Mouse (Mus musculus) c-Kit-negative CD71-positive TER-119-positive erythroid progenitor cells, embryonic 14.5 days (primary cell): ENCODE data around the gene Cacna2d4.
"Not testable (repeated sequence)": the region's sequence is repeated elsewhere in the genome, so short reads cannot be mapped to it uniquely, and the experiment has no call there.

ENCODE experiments used
- DNase-seq: peaks from one replicate; pipeline ENCODE4 v3.0.0-alpha.2; 2013; ENCODE audit warnings: low read depth, low spot score

Gene Cacna2d4

DNA sequence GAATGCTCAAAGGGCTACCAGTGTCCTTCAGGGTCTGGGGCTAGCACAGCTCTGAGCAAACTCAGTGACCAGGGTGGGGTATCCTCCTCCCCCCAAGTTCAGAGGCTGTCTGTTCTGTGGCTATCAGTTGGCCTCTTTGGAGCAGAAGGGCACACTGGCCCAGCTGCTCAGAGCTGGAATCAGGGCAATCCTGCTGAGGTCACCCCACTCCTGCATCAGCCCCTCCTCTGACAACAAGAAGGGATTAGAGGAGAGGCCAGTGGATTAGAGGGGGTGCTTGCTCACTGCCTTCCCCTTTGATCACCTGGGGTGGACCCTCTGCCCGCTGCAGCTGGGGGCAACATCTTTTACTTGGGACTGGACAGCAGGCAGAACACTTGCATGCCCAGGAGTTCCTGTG is at the start of gene Cacna2d4:
TSS of gene Cacna2d4 (plus strand) at position 286 of the 400 bp plus-strand sequence.
- DNase-seq, result no peak

DNA sequence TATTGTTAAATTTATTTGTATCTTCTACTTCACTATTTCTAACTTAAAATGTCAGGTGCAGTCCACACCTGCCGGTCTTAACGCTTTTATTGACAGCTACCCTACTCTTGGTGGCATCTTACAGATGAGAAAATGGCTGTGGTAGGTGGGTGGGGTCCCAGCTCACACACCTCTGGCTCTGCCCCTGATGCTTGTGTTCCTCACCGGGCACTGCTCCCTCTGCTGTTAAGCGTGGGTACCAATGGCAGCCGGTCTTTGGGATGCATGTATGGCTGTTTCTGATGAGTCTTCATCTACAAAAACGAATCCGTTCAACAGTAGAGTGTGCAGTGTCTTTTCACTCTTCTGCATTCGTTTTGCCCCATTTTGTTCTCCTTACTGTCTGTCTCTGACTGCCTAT is 49.7 kb upstream of the Cacna2d4 start:
- DNase-seq, result no peak

DNA sequence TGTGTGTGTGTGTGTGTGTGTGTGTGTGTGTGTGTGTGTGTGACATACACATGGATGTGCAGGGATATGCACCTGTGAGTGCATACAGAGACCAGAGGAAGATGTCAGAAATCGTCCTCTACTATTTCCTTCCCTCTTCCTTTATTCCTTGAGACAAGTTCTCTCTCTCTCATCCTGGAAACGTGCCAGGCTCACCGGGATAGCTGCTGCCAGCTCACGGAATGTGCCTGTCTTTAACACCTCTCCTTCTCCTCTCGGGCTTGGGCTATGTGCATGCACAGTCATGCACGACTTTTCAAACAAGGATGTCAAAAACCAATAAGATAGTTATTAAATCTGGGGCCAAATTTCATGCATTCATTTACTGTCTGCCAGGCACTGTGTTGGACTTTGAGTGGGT is 48.7 kb upstream of the Cacna2d4 start:
- no peak for DNase-seq

DNA sequence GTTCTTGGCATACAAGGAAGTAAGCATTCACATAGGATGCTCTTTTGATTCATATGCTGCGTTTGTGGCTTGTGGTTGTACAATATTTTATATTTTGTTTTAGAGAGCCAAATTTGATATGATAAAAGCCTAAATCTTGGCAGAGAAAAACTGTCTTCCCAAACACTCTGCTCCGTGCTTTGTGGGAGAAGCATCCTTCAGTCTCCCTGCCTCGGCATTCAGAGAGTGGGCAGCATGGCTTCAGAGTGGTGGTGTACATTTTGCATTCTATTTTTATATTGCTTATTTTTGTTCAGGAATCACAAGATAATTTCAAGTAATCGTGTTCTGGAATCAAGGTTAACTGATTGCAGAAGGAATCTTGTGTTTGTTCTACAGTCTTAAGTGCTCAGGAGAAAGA is 44.8 kb upstream of the Cacna2d4 start:
- DNase-seq, result no peak

DNA sequence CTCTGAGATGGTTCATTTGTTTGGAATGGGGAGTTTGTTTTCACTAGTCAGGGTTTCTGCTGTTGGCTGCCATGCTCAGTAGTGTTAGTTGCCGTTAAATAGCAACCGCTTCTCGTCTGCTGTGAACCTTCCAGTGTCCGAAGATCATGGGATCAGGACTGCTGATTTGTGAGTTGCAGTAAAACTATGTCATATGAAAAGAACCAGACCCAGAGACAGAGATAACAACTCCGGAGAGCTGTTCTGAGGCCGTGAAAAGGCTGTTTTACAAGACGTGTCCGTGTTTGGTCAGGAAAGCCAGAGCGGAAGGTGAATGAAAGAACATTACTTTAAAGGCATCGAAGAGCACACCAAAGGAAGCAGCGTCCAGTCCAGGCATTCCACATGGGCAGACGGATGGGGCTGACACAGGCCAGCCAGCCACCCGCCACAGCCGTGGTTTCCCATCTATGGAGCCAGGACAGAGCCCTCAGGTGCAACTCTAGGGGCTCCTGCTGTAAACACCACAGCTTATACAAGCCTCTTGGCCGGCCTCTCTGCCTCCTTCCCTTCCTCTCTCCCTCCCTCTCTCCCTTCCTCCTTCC is 42.7 kb upstream of the Cacna2d4 start:
- DNase-seq, result no peak

DNA sequence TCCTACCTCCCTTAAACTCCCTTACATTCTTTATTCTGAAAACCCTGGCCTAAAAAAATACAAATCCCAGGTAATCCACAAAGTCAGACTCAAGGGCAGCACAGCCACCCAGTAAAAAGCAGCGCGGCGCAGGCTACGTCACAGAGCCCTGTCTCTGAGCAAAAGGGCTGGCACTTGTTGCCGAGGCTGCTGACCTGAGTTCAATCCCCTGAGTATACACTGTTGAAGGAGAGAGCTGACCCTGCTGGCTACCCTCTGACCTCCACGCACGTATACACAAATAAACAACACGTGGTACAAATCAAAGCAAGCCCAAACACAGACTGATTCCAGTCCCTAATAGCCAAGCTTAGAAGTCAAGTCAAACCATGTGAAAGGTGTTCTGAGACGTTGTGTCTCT is 42.2 kb upstream of the Cacna2d4 start:
- DNase-seq, result no peak

DNA sequence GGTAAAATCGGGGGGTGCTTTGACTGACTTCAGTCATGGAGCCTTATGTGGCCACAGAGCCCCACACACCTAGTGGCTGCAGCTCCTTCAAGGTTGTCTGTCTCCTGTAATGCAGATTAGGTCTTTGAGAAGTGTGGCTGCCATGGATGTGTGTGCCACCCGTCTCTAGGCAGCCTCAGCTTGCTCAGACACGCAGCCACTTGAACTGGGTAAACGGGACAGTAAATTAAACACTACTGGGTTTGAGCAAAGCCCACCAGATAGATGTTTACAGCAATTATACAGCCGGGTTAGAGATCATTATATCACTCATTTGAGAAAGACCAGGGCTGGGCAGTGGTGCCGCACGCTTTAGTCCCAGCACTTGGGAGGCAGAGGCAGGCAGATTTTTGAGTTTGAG is 41.7 kb upstream of the Cacna2d4 start:
- DNase-seq, result no peak

DNA sequence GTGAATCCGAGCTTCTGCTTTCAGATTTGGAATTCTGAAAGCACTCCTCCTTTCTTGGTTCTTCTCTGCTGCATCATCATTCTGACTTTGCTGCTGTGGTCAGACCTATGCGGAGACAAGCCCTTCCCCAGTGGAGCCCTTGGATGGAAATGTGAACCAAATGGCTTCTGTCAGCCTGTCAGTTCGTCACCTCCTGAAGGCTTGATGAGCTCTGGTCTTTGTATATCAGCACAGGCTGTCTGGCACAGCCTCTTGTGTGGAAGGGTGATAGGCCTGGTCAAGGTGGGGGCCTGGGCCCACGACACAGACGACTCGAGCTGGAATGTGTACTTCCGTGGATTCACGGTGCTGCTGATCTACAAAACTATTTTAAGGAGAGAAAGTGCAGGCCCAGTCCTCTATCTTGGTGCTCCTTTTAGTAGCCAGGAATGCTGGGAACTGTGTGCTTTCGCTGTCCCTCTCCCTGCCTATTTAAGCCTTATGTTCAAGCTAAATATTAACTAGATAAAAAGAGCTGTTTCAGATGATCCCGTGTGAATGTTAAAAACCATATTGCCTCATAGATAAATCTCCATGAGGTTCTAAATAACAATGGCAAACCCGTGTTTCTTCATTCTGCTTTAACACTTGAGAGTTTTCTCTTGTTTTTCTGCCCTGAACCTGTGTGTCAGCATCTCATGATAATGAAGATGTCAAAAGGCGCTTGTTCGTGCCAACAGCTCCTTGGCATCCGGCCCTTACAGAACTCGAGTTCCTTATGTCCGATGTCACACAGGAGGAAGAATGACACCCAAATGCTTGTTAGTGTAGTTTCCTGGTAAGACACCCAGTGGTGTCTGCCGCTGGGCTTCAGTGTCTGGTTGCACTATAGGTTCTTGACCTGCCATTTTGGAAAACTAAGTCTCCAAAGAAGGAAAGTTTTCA is 39.7 kb upstream of the Cacna2d4 start, which contains the start of gene Cacna1c:
TSS of gene Cacna1c (minus strand) at position 37 of the 924 bp plus-strand sequence.
- DNase-seq, result no peak

DNA sequence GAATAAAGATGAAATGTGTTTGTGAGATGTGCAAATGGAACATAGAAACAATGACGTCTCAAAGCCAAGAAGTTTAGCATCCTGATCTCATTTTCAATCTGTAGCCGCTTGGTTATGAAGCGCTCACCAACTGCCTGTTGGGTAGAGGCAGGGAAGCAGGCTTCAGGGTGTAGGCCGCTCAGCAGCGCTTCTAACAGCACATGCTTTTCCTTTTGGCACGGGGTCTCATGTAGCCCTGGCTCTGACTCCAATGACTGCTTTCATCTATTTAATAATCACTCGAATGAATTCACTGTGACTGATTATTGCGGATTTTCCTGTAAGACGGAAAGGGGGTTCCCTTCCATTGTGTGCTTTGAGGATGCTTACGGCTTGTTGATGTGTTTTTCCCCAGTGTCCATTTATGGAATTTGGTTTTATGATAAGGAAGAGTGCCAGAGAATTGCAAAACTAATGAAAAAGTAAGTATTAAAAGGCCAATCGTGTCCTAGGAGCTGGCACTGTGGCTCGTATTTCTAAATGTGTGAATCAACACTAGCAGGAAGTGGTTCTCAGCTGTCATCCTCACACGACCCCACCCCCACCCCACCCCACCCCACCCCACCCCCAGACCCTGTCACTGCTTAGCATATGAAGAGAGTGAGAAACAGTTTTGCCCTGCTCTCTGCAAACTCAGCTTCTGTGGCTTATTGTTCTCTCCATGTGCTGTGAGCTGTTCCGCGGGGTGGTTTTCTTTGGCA is 37.6 kb upstream of the Cacna2d4 start:
- no peak for DNase-seq

DNA sequence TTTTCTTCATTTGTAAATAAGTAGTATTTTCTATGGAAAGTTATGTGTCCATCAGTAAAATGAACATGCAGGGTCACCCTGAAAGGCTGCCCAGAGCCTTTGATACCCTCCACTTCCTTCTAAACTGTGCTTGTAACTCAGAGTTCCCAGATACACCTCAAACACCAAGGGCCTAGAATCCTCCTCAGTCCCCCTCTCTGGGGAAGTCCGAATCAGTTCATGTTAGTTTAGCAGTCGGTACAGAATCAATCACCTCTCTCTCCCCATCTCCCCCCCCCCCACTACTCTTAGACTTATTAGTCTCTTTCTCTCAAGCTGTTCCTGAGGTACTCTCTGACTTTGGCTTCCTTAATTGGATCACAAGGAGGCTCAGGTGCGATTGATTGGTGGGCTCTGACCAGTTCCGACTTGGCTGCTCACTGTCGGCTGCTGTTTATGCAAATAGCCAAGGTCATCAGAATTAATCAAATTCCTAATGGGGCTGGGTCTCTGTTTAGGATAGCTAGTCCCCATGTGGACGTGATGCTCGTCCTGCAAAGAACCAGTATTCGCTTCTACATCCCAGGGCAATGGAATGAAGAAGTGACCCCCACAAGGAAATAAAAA is 36.9 kb upstream of the Cacna2d4 start:
- no peak for DNase-seq

DNA sequence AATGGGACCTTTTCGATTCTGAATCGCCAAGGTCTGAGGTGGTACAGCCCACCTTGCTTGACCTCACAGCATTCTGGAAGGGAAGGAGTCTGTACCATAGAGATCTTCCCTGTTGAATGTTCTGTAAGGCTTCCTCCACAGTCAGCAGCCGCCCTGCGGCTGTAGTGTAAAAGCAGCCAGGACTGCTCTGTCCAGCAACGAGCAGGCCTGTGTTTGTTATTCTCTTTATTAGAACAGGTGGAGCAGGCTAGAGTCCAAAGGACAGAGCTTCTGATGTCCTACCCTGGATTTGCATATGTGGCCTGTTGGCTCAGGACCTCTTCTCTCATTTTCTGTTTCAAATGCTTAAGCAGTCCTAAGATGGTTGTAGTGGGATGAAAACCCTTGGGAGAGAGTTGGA is 36.0 kb upstream of the Cacna2d4 start:
- DNase-seq, result no peak

DNA sequence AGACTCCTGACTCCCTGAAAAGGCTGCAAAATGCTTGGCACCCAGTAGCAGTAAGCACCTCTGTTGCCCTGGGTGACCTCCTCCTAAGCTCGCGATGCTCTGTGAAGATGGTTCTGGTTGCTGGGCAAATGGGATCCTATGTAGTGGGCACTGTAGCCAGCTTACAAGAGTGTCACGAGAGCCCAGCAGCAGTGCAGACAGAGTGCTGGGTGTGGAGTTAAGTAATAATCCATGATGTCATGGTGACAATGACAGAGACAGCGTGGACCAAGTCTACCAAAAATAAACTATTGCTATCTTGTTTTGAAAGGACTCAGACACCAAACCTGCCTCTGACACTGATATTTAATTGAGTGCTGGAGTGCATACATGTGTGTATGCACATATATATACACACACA is 34.8 kb upstream of the Cacna2d4 start:
- DNase-seq, result no peak

DNA sequence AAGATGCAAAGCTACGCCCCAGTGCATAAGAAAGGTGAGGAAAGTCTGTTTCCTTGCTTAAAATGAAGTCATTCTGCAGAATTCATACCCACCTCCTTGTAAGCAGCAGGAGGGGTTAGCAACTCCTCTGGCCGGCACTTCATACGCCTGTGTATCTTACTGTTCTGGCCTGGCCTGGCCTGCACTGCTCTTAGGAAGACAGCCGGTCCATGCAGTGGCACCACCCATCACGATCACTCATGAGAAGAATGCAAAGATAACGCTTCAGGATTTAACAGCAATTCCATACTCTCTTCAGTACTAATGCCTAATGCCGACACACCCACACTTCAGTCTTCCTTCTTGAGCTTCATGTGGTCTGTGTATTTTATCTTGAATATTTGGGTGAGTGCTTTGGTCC is 32.0 kb upstream of the Cacna2d4 start:
- no peak for DNase-seq

DNA sequence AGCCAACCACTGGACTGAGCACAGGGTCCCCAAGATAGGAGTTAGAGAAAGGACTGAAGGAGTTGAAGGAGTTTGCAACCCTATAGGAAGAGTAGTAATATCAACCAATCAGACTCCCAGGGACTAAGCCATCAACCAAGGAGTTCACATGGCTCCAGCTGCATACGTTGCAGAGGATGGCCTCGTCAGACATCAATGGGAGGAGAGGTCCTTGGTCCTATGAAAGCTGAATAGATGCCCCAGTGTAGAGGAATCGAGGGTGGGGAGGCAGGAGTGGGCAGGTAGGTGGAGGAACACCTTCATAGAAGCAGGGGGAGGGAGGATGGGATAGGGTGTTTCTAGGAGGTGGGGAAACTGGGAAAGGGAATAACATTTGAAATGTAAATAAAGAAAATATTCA is 31.4 kb upstream of the Cacna2d4 start:
- no peak for DNase-seq

DNA sequence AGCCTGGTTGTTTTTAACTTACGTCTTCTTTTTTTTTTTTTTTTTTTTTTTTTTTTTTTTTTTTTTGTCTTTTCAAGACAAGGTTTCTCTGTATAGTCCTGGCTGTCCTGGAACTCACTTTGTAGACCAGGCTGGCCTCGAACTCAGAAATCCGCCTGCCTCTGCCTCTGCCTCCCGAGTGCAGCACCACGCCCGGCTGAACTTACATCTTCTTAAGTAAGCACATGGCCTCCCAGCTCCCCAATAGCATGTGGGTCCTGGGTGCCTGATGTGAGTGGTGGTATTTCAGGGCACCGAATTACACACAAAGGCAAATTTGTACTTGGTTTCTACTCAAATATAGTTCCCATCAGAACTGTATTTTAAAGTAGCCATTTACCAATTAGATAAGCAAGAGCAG is 30.3 kb upstream of the Cacna2d4 start:
- not testable (repeated sequence) for DNase-seq

DNA sequence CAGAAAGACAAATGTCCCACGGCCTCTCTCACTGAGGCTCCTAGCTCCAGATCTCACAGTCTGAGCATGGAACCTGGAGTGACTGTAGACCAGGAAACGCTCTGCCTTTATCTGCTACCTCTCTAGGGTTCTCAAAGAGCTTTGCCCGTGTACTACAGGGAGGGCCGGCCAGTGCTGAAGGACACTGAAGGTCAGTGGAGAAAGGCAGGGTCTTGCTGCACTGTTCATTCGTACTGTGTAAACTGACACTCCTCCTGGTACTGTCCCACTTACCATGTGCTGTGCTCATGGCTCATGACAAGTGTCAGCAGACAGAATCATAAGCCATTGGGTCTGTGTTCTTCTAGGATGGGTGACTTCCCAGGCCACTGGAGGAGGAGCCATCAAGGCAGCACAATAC is 23.0 kb upstream of the Cacna2d4 start:
- DNase-seq, result no peak

DNA sequence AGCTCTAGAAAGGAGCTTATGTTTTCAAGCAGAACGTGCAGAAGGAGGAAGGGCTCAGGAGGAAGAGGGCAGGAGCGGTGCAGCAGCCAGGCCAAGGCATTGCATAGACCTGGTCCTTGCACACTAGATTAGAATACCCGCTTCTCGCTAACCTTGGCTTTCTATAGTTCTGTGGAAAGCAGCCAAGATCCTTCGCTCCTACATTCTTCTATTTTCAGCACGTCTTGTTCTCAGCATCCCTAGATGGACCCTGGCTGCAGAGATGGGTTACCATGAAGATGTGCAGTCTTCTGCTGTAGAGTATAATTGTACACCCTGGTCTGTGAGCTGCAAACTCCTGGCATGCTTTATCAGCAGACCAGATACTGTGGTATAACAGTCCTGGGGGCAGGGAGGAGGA is 22.1 kb upstream of the Cacna2d4 start:
- DNase-seq, result no peak

DNA sequence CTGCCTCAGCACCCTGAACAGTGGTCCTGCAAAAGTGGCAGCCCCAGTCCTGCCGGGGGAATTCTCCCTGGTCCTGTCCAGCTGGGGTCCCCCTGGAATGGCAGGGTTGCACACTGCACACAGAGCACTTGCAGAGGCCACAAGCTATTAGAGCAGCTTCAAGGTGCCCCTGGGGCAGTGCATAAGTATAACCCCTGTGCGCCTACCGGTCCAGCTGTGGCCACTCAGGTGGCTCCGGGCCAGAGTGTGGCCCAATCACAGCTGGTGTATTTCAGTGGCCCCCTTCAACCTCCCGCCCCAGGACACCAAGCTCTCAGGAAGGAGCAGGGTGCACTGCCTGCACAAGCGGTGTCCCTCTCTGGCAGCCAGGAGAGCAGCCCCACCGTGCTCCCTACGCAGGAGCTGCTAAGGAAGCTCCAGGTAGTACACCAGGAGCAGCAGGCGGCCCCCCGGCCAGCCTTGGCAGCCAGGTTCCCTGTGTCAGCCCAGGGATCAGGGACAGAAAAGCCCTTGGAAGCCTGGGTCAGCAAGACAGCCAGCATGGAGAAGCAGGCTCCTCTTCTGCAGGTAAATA is 21.2 kb upstream of the Cacna2d4 start:
- no peak for DNase-seq

DNA sequence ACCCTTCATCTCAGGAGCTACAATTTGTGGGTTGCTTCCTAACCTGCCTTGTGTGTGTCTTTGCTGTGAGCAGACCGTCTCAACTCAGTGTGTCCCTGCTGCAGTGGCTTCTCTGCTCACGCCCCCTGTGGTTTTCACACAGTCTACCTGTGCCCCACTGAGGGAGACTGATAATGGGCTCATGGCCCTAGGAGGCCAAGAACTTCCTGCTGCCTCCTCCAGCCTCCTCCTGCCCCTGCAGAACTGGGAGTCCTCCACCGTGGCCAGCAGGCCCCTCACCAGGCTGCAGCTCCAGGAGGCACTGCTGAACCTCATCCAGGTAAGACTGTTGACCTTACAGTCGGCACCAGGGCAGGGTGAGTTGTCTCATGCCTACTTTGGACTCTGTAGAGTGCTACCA is 18.7 kb upstream of the Cacna2d4 start:
- DNase-seq, result no peak

DNA sequence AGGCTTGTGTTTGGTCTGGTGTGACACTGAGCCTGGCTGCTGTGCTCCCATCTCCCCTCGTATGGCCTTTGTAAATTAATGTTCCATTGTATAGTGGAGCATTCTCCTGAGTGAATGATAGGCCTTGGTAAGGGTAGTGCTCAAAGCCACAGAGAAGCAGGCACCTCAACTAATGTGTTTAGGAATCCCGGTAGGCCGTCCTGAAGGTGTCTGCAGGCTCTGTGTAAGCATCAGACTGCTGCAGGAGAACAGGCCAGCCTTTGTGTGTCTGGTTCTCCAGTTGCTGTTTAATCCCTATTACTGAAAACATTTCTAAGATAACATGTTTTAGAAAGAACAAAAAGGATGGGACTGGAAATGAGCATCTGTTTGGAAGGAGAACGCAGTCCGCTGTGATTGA is 17.7 kb upstream of the Cacna2d4 start:
- DNase-seq, result no peak

DNA sequence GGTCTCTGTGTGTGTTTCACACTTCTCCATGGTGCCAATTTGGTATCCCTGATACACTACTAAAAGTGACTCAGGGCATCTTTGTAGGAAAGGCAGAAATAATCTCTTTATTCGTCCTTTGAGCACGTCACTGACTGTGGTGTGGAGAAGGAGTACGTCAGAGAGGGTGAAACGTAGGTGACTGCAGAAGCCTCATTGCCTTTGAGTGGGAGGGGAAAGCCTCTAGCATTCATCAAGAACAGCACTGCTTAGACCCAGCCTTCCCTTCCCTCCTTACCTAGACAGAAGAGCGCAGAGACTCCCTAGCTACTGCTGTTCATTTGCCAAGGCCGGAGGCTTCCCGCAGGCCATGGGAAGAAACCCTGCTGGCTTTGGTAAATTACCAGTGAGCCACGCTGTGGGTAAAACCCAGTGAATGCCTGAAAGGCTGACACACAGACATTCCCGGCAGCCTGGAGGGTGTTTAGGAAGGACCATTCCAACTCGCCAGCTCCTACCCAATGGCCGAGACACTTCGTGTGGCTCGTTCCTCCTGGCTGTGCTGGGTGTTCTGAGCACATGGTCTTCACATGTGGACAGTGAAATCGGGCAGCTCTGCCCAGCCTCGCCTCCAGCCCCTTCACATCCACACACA is 17.0 kb upstream of the Cacna2d4 start:
- DNase-seq, result no peak
